Mouse (Mus musculus): ENCODE measurements around the gene Pcdh15.

Gene Pcdh15

DNA sequence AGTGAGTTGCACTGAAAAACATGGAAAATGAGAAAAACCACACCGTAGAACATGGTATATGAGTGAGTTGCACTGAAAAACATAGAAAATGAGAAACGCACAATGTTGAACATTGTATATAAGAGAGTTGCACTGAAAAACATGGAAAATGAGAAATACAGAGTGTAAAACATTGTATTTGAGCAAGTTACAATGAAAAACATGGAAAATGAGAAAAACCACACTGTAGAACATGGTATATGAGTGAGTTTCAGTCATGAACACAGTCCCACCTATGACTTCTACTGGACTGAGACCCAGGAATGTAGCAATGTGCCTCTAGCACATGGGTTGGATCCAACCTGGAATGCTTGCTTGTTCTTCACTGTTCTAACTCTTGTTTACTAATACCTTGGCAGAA, 279.9 kb downstream of the Pcdh15 start:
- DNase-seq (ENCODE audit: low read depth, low spot score) = no peak

GRCm38 (mm10) chr10:73384003-73384402, 284.9 kb downstream of the Pcdh15 start:
- DNase-seq (ENCODE audit: low read depth, low spot score) = no peak

DNA sequence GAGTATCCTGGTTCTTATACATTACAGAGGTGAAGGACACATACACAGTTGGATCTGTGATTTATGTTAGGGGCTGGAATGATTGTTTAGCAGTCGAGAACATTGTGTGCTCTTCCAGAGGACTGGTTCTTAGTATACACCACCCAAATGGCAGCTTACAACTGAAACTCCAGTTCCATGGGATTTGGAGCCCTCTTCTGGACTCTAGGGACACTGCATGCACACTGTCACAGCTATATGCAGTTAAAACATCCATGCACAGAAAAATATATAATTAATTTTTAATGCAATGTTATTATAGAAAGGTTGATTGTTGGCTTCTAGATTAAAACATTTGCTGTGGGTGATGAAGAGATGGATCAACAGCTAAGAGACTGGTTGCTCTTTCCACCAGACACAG, 301.3 kb downstream of the Pcdh15 start:
- DNase-seq (ENCODE audit: low read depth, low spot score) = no peak

DNA sequence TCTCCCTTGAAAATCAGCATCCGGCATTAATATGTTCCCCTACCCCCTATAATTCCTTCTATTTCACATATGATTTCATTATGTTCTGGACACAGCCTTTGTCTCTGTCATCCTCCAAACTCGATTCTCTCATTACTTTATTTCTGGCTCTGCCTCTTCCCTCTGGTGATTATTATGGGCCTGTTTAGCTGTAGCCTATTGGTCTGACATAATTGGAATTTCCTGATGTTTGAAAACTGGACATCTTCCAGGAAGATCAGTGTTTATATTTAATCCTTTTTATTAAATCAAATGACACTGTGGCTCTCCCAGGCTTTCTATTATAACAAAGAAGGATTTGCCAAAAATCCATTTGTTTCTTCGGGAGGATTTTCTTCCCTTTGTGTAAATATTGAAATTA, 326.3 kb downstream of the Pcdh15 start:
- DNase-seq (ENCODE audit: low read depth, low spot score) = no peak

DNA sequence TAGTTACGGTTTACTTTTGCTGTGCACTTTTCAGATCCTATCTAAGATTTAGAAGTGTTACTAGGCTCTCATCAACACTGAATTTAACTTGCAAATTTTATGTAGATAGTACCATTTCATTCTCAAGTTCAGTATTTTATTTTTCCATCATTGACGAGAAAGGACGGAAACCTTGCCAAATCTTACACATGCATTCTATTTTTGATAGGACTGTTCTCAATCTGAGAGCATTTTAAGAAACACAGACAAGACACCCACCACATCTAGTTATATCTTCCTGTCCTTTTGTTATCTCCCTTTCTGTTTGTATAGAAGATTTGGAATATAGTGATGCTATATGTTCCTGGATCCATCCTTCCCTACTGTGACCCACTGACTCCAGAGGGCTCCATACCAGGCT, 332.2 kb downstream of the Pcdh15 start:
- no peak for DNase-seq (ENCODE audit: low read depth, low spot score)

DNA sequence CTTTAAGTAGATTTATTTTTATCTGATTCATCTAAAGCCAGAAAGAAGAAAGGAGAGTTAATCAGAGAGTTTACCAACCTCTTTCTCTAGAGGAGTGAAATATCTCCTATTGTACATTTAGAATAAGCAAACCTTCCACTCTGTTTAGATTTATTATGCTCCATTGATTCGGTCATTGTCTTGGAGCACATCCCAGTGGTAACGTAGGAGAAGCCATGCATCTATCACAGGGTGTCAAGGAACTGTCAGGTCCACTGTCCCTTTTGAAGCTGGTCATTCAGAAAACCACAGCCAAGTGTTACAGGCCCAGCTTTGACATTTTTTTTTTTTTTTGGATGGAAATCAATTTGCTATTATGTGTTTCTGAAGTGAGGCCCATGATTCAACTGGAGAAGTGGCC, 384.9 kb downstream of the Pcdh15 start:
- no peak for DNase-seq (ENCODE audit: low read depth, low spot score)

- no peak for DNase-seq (ENCODE audit: low read depth, low spot score)
These were observed 392.5 kb downstream of the Pcdh15 start for GRCm38 (mm10) chr10:73491654-73492053.

- no peak for DNase-seq (ENCODE audit: low read depth, low spot score)
These were observed 415.7 kb downstream of the Pcdh15 start for GRCm38 (mm10) chr10:73514846-73515245.

- no peak for DNase-seq (ENCODE audit: low read depth, low spot score)
These were observed 416.6 kb downstream of the Pcdh15 start for GRCm38 (mm10) chr10:73515742-73516141.

DNA sequence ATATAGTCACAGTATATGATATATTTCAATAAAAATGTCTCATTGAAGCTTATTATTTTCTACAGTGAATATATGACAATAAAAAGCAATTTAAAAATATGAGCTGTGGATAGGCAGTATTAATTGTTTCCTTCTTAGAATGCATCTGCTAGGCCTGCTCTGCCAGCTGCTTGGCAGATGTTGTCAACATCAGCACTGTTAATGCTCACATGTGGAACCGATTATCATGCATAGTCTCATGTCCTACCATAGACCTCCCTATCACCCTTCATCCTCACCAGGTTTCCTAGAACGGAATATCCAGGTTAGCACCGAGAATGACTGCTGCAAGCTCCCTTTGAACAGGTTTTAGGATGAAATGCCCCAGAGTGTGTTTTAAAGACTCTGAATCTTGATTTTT, 420.3 kb downstream of the Pcdh15 start:
- DNase-seq (ENCODE audit: low read depth, low spot score) = no peak

DNA sequence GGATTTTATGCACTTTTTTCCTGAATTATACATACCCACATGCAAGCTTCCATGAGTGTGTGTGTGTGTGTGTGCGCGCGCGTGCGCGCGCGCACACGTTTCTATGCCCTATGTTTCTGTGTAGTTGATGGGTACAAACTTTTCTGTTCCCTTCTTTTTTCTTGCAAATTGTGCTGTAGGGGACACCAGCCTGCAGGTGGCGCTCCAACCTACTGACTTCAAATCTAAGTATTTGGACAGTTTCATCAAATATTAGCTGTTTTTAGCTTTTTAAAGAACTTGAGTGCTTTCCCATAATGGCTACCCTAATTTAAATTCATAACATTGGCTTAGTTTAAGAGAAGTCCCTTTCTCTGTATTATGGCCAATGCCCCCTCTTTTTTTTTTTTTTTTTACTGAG, 453.7 kb downstream of the Pcdh15 start:
- no peak for DNase-seq (ENCODE audit: low read depth, low spot score)

DNA sequence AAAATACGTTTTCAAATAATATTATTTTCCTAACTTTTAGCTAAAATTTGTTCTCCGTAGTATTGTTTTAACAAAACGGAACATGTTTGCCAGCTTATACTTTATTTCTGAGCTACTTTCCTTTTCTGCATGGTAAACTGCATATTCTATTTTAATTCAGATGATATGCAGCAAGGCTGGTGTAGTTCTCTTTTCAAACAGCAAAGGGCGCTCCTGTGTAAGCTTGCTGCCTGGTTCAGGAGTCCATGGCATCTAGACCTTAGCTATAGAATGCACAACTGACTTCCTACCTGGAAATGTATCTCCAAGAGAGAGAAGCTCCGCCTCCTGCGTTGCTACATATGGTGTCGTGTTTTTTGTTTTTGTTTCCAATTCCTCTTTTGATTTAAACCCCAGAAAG, 465.1 kb downstream of the Pcdh15 start:
- DNase-seq (ENCODE audit: low read depth, low spot score) = no peak

DNA sequence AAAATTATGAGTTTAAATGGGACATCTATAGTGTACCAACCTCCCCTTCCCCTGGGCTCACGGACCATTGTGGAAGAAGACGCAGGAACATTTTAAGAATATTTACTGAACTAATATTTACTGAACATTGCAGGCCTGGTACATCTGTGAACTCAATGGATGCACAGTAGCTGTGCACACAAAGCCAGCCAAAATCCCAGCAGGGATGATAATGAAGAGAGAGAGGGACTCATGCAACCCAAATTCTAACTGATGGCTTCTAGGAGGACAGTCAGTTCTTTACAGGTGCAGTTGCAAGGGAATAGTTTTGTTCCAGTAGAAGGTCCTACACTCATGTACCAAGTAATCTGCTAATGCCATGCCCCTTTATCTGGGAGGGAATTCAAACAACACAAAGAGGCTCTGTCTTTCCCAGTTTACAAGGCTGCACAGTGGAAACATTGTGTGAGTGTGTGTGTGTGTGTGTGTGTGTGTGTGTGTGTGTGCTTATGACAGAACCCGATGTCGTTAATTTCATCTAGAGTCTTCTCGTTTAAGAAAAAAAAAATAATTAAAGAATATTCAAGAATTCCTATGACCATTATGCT, 475.7 kb downstream of the Pcdh15 start:
- DNase-seq (ENCODE audit: low read depth, low spot score) = no peak

- no peak for DNase-seq (ENCODE audit: low read depth, low spot score)
These were observed 568.4 kb downstream of the Pcdh15 start for GRCm38 (mm10) chr10:73667501-73667900.

DNA sequence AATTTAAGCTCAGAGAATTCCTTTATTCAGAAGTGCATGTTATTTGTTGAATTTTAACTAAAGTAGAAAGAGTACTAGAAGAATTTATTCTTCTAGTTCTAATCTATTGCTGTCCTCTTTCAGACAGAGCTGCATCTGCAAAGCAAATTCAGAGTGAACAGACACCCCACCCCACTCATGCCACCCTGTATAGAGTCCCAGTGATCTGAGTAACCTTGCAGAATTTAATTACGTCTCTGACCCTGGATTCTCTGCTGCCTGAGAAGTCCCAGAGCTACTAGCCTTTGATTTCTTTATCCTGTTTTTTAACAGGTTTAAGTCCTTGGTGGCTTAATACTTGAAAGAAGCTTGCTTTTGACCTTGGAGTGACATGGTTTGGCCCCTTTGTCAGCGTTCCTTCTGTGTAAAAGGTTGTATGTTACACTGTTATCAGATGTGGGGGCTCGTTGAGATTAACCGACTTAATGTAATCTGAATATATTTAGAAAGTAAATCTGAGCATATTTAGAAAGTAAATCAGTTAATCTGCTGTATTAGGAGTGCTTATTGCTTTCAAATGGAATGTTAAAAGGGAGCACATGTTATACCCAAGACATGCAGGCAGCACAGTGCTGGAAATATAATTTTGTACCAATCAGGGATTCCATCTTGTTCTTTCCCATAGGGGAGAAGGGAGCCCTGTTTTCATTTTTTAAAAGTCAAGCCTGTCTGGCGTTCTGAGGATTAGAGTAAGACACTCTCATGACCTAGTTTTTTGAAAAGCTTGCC, 601.6 kb downstream of the Pcdh15 start:
- DNase-seq (ENCODE audit: low read depth, low spot score) = no peak

DNA sequence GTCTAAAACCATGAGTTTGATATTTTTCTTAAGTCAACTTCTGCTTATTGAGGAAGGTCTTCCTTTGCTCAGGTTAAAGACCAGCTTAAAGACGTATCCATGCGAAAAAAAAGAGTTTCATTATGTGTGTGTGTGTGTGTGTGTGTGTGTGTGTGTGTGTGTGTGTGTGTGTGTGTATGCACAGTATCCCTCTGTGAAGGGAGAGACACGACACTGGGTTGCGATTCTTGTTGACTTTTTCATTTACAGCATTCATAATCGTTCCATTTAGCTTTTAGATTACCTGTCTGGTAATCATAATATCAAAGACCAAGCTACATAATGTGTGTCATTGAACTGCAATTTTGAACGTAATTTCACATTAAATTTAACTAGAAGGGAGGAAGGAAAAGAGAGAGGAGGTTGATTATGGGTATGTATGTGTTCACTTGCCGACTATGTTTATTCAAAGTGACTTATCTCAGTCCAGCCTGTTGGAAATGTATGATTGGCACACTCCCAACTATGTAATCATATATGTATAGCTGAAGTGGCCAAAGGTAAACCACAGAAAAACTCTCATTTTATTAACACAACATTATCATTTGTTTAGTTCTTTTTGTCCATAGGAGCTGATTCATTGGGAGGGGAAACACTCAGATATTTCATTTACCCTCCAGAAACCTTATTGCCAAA, 626.6 kb downstream of the Pcdh15 start:
- no peak for DNase-seq (ENCODE audit: low read depth, low spot score)

DNA sequence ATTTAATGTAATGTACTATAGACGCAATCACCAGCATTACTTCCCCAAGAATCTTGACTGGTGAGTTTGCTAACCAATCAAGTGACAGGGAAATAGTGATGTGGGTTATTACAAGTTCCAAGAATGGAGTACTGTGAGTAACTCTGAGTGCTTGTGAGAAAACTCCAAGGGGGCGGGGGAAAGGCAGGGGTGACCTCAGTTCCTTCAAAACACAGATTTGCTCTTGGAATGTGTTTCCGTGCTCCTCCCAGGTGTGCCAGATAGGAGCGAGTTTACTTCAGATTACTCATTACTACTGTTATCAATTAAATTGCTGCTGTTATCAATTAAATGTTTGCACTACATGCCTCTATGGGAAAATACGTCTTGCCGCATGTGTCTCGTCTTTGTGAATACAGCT, 634.1 kb downstream of the Pcdh15 start:
- DNase-seq (ENCODE audit: low read depth, low spot score) = no peak

GRCm38 (mm10) chr10:73749021-73749420, 649.9 kb downstream of the Pcdh15 start:
- DNase-seq (ENCODE audit: low read depth, low spot score) = no peak

GRCm38 (mm10) chr10:73753876-73754275, 654.7 kb downstream of the Pcdh15 start:
- DNase-seq (ENCODE audit: low read depth, low spot score) = no peak

GRCm38 (mm10) chr10:73782945-73783344, 683.8 kb downstream of the Pcdh15 start:
- no peak for DNase-seq (ENCODE audit: low read depth, low spot score)

DNA sequence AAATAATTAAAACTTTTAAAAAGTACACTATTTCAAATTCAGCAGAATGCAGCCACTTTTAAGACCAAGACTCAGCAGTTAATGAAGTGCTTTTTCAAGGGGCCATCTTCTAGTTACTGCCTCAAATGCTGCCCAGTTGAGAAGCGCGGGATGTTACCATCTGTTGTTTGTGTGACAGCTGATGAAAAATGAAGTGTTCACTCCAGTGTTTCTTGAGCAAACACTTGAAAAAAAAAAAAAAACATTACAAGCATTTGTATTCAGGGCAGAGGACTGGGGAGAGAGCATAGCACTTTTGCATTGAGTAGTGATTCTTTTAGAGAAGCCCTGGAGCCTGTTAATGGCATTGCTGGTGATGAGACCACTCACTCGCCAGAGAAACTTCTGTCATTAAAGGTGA, 689.0 kb downstream of the Pcdh15 start:
- DNase-seq (ENCODE audit: low read depth, low spot score) = no peak

GRCm38 (mm10) chr10:73805069-73805468, 705.9 kb downstream of the Pcdh15 start:
- no peak for DNase-seq (ENCODE audit: low read depth, low spot score)

- no peak for DNase-seq (ENCODE audit: low read depth, low spot score)
These were observed 713.2 kb downstream of the Pcdh15 start for GRCm38 (mm10) chr10:73812311-73812710.
